Mouse (Mus musculus) heart, embryonic 14.5 days (tissue): Measurements from ENCODE around the gene Kansl1. TPM values are rescaled to one million over a fixed set of nuclear protein-coding genes. Genes with fewer than 3 reads are reported as not detected.

ENCODE experiments used
- ATAC-seq: fragments of 200-750 bp; cut with Nextera tagmentation; 2 replicates; pipeline ENCODE4 v1.8.0; 2017; ENCODE audit warnings: low read depth, moderate TSS enrichment; ENCODE audit not compliant: insufficient number of reproducible peaks, insufficient read depth, low FRiP score
- H3K27ac ChIP-seq, 2 experiments: fragments of 200-500 bp in 1 of 2; fragments of 300-500 bp in 1 of 2; sonication (generic) in 1 of 2; replicated peaks in 1 of 2; 2 replicates each; pipeline ENCODE4 v1.5.1; 2012 to 2014; ENCODE audit warnings: low read depth in 2 of 2, low read length in 2 of 2, control low read depth in 1 of 2, mild to moderate bottlenecking in 1 of 2, mixed read lengths in 1 of 2; ENCODE audit not compliant: control insufficient read depth in 1 of 2, insufficient read depth in 1 of 2
- H3K27me3 ChIP-seq: fragments of 300-500 bp; sonication (generic); 2 replicates; pipeline ENCODE4 v1.6.1; 2014; ENCODE audit warnings: mild to moderate bottlenecking, low read length, control low read depth; ENCODE audit not compliant: control insufficient read depth, insufficient read depth
- H3K36me3 ChIP-seq: fragments of 300-500 bp; sonication (generic); 2 replicates; pipeline ENCODE4 v1.6.1; 2014; ENCODE audit warnings: mild to moderate bottlenecking, control low read depth, low read length, mixed read lengths; ENCODE audit not compliant: control insufficient read depth, insufficient read depth
- H3K4me1 ChIP-seq, 2 experiments: fragments of 200-500 bp in 1 of 2; fragments of 300-500 bp in 1 of 2; sonication (generic) in 1 of 2; 2 replicates each; pipeline ENCODE4 v1.6.1; 2012 to 2014; ENCODE audit warnings: low read length in 2 of 2, control low read depth in 1 of 2, mixed read lengths in 1 of 2; ENCODE audit not compliant: control insufficient read depth in 2 of 2, insufficient read depth in 2 of 2
- H3K4me2 ChIP-seq: fragments of 300-500 bp; sonication (generic); 2 replicates; pipeline ENCODE4 v1.6.1; 2014; ENCODE audit warnings: mild to moderate bottlenecking, low read length
- H3K4me3 ChIP-seq, 2 experiments: fragments of 200-500 bp in 1 of 2; fragments of 300-500 bp in 1 of 2; sonication (generic) in 1 of 2; 2 replicates each; pipeline ENCODE4 v1.5.1; 2012 to 2014; ENCODE audit warnings: low read length in 2 of 2, mild to moderate bottlenecking in 2 of 2, control low read depth in 1 of 2, low read depth in 1 of 2, moderate library complexity in 1 of 2; ENCODE audit not compliant: control insufficient read depth in 1 of 2, insufficient read depth in 1 of 2
- H3K9ac ChIP-seq: fragments of 300-500 bp; sonication (generic); 2 replicates; pipeline ENCODE4 v1.6.1; 2014; ENCODE audit warnings: mild to moderate bottlenecking, low read length
- H3K9me3 ChIP-seq: fragments of 300-500 bp; sonication (generic); 2 replicates; pipeline ENCODE4 v1.6.1; 2016; ENCODE audit warnings: low read length, control low read depth; ENCODE audit not compliant: control insufficient read depth
- WGBS: fragments of 180-500 bp; shearing (Covaris S2); extraction: QIAGEN DNeasy Blood & Tissue Kit; methylation state at CpG from one replicate; pipeline ENCODE4 v1.1.7; 2014; 5-methylcytosine and 5-hydroxymethylcytosine counted together
- polyA plus RNA-seq: library from polyadenylated mRNA; unstranded; fragments of >200 nt; fragmentation: Nextera tagmentation; extraction: Ambion mirVana; gene quantifications from 2 replicates; pipeline ENCODE4 v1.2.1, GENCODE M21; 2014

The Kansl1 gene
- polyA plus RNA-seq, 1 experiment from 2014 or later: 16.5 TPM

DNA sequence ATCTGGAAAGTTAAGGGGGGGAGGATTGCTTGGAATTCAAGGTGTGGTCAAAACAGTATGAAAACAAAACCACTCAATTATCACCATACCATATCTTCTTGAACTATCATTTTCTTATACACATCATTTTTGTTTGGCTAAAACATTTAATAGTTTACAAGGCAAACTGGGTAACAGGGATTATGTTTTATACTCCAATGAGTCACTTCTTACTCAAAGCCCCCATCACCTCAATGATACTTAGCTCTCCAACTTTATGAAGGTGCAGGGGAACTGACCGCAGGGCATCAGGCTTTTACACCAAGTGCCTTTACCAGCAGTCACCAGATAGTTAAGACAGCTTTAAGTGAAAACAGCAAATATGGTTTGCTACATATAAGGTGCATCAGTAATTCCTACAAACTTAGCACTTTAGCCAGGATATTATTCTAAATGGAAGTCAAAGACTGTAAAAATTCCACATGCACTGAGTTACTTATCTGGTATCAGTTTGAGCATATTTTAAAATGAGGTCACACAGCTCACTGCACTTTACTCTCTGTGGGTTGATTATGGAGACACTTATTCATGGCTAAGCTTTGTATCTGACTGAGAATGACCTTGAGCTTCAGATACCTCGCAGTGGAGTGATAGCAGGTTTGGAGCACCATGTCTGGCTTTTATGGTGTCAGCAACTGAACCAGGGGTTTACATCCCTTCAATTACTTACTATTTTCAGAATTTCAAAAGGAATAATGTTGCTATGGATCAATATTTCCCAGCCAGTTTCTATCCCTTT lies 104.6 kb downstream of the Kansl1 start:
- H3K9ac ChIP-seq: no peak overlapping the region
- peak overlapping the region; percentile 3; the same call in 1 of the 2 replicates for H3K4me2 ChIP-seq
- WGBS: 52% methylated on average over 2 of the region's 2 CpGs
- no peak for ATAC-seq
- H3K4me3 ChIP-seq: no peak overlapping the region
- peaks cover 34% of the 10 kb centered on the region for H3K36me3 ChIP-seq
- no peaks in the 10 kb centered on the region for H3K9me3 ChIP-seq
- H3K27me3 ChIP-seq: no peaks in the 10 kb centered on the region
- peaks cover 0 to 7% of the 10 kb centered on the region in 2 experiments; a peak in 2 of 4 replicates for H3K4me1 ChIP-seq
- H3K27ac ChIP-seq: peak overlapping the region; percentile 75

DNA sequence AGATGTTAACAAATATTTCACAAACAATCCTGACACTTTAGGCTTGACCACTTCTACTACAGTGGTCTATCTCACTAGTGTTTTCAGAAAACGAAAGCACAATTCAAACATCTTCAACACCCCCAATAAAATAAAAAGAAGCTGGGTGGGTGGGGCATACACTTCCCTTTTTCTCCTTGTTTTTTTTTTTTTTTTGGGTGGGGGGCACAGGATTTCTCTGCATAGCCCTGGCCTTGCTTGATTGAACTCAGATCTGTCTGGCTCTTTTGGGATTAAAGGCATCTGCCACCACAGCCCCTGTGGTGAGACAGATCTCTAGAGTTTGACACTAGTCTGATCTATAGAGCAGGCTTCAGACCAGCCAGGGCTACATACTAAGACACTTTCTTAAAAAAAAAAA lies 106.0 kb downstream of the Kansl1 start:
- 100% methylated on average over 1 of the region's 1 CpGs for WGBS
- no peak for ATAC-seq

DNA sequence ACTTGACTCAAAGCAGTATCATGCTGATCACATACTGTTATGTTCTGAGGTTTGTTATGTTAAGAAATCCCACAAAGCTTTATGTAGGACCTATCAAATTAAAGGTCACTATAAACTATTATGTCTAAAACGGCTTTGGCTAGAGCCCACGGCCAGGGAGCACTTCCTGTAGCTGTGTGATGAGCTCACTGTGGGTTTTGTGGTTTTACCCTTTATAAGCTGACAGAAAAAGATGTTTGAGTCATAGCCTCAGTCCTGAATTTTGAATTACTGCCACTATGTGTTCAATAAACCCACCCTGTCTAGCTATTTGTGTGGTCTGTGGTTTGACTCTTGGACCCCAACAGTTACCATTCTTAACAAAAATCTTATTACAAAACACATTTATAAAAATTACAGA lies 106.9 kb downstream of the Kansl1 start:
- Histone ChIP-seq H3K27me3 (no peaks in the 10 kb centered on the region), H3K9ac (no peak overlapping the region), H3K9me3 (no peaks in the 10 kb centered on the region), H3K4me2 (no peak overlapping the region), H3K4me1 (peaks cover 0 to 7% of the 10 kb centered on the region in 2 experiments; a peak in 2 of 4 replicates), H3K27ac (no peak overlapping the region), H3K4me3 (no peak overlapping the region), H3K36me3 (peaks cover 23% of the 10 kb centered on the region)
- 57% methylated on average over 2 of the region's 2 CpGs for WGBS
- no peak for ATAC-seq

More for the DNA sequence above, 106.0 kb downstream of the Kansl1 start:
- Histone ChIP-seq H3K4me2 (no peak overlapping the region), H3K27me3 (no peaks in the 10 kb centered on the region), H3K9me3 (no peaks in the 10 kb centered on the region), H3K4me3 (no peak overlapping the region), H3K4me1 (peaks cover 0 to 7% of the 10 kb centered on the region in 2 experiments; a peak in 2 of 4 replicates), H3K36me3 (peaks cover 22% of the 10 kb centered on the region; the same call in 1 of the 2 replicates), H3K27ac (no peak overlapping the region), H3K9ac (no peak overlapping the region)

DNA sequence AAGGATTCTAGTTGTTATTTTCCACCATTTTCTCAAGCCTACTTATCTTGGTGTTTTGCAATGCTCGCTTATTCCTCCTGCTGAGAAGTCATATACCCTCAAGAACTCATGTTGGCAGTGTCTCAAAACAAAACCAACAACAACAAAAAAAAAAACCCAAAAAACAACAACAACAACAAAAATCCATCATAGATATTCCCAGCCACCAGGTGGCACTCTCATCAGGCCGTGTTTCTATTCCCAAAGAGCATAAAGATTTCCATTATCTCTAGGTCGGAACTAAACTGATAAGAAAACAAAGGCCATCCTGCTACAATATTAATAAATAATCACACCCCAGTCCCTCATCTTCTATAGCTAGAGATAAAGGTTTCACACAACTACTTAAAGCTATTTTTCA lies 121.7 kb downstream of the Kansl1 start:
- ATAC-seq: no peak
- no peaks in the 10 kb centered on the region for H3K9me3 ChIP-seq
- H3K4me1 ChIP-seq: no peaks in the 10 kb centered on the region
- no peak overlapping the region for H3K9ac ChIP-seq
- no peaks in the 10 kb centered on the region for H3K27me3 ChIP-seq
- no peak overlapping the region for H3K4me3 ChIP-seq
- peaks cover 85% of the 10 kb centered on the region for H3K36me3 ChIP-seq
- no peak overlapping the region for H3K27ac ChIP-seq
- WGBS: 58% methylated on average over 3 of the region's 3 CpGs
- no peak overlapping the region for H3K4me2 ChIP-seq

DNA sequence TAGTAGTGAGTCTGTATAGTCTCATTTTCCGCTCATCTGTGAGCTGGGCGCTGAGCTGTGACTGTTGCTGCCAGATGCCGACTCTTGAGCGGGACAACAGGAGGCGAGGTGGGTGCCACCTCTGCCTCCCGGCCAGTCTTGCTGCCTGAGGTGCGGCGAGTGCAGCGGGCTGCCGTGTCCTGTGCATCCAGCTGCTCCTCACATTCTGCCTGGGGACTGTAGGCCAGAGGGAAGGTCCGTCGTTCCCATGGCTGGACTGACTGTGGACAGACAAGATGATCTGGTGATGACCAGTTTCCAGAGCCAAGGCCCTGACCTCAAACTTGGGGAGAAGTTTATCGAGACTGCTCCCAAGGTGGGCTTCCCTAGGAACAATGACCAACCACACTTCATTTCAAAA lies 133.7 kb downstream of the Kansl1 start:
- Histone ChIP-seq H3K36me3 (peaks cover 84% of the 10 kb centered on the region), H3K27me3 (no peaks in the 10 kb centered on the region), H3K4me3 (no peak overlapping the region), H3K27ac (no peak overlapping the region), H3K4me1 (no peaks in the 10 kb centered on the region), H3K9ac (no peak overlapping the region), H3K4me2 (no peak overlapping the region), H3K9me3 (no peaks in the 10 kb centered on the region)
- 85% methylated on average over 13 of the region's 13 CpGs for WGBS
- no peak for ATAC-seq

DNA sequence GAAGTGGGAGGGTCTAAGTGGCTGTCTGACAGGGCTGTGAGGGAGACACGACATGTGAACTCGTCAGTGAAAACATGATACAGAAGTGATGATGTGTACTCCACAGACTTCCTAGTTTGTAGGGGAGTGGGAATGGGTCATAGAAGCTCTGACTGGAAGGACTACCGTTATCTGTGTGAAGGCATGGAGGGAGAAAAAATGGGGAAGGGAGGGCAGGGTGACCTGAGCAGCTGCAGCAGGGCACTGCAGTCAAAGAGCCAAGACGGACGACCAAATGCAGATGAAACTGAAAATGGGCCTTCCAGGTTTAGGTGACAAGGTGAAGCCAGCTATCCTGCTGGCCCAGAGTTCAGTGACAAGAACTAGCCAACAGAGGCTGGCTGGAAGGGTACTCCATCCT lies 134.5 kb downstream of the Kansl1 start:
- no peaks in the 10 kb centered on the region for H3K9me3 ChIP-seq
- ATAC-seq: no peak
- 15% methylated on average over 5 of the region's 5 CpGs for WGBS
- H3K27ac ChIP-seq: no peak overlapping the region
- H3K9ac ChIP-seq: no peak overlapping the region
- H3K36me3 ChIP-seq: peaks cover 77% of the 10 kb centered on the region
- no peak overlapping the region for H3K4me3 ChIP-seq
- no peaks in the 10 kb centered on the region for H3K27me3 ChIP-seq
- no peak overlapping the region for H3K4me2 ChIP-seq
- H3K4me1 ChIP-seq: no peaks in the 10 kb centered on the region

DNA sequence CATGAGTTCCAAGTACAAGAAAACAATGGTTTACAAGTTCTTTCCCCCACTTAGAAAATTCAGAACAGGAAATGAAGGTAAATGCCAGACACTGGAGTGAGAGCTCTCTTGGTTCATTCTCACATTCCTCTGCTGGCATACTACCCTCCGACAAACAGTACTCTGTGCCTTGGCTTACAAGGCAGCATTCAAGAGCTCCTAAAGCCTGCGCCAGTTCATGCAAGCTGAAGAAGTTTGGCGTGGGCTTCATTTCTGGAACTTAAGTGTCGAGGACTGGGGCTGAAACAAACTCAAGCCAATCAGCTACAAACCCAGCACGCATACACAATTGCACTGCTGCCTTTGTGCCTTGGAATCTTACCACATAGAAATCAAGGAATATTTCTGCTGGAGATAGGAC lies 136.6 kb downstream of the Kansl1 start:
- Histone ChIP-seq H3K9ac (no peak overlapping the region), H3K4me1 (no peaks in the 10 kb centered on the region; a peak in 1 of 4 replicates), H3K27ac (no peak overlapping the region), H3K36me3 (peaks cover 57% of the 10 kb centered on the region), H3K4me3 (no peak overlapping the region), H3K9me3 (peaks cover under 1% of the 10 kb centered on the region; the same call in 1 of the 2 replicates), H3K27me3 (no peaks in the 10 kb centered on the region), H3K4me2 (no peak overlapping the region)
- ATAC-seq: no peak
- WGBS: 82% methylated on average over 5 of the region's 5 CpGs
